Mouse (Mus musculus) adrenal gland, adult 8-10 months (tissue): ENCODE data around the gene Pced1b. TPM values are rescaled to one million over a fixed set of nuclear protein-coding genes. Genes with fewer than 3 reads are reported as not detected.

Source experiments
- DNase-seq: peaks from one replicate; pipeline ENCODE4 v3.0.0; 2022
- total RNA-seq, 4 experiments: library from RNA; stranded (reverse); gene quantifications; 2 replicates each; pipeline ENCODE4 v1.2.4; 2022

Gene Pced1b
- total RNA-seq, 4 experiments from 2014 or later: 23.1 to 47.0 (median 29.6) TPM

DNA sequence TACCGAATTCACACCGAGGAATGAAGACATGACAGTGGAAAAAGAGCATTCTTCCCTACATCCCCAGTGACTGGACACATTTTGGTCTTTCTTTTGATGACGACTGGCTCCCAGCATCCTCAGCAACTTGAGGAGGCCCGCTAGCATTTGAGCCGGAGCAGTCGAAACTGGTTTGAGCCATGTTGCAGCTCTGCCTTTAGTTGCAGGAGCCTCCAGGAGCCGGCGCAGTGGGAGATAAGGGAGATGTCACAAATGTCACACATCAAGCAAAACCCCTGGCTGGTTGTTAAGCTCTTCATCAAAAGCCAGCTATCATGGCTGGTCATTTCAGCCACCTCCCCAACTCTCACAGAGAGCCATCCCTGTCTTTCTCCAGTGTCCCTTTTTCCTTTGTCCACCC, 157.6 kb downstream of the Pced1b start:
- DNase-seq: no peak

DNA sequence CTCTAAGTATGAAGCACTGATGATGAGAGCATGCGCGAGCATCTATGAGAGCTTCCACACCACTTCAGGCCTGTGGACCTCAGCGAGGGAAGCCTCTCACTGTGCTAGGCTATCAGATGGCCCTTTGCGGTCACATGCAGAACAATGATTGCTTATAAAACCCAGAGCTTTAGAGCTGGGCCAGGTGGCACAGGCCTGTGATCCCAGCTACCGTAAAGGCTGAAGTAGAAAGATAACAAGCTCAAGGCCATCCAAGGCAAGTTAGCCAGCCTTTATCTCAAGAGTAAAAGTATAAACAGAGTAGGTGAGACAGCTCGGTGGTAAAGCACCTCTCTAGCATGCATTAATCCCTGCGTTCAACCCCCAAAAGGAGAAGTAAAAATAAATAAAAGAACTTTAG, 158.1 kb downstream of the Pced1b start:
- no peak for DNase-seq

DNA sequence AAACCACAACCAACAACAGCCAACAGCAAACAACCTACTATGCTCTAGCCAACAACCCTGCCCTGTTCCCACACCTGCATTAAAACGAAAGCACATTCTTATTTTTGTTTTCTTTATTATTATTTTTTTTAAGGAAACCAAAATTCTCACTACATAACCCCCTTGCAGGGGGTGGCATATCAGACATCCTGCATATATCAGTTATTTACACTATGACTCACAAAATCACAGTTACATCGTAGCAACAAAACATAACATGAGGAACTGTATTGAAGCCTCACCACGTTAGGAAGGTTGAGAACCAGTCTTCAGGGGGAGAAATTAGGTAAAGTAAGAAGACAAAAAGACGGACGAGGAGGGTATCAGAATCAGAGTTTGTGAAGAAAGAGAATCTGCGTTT, 159.2 kb downstream of the Pced1b start:
- DNase-seq: no peak

DNA sequence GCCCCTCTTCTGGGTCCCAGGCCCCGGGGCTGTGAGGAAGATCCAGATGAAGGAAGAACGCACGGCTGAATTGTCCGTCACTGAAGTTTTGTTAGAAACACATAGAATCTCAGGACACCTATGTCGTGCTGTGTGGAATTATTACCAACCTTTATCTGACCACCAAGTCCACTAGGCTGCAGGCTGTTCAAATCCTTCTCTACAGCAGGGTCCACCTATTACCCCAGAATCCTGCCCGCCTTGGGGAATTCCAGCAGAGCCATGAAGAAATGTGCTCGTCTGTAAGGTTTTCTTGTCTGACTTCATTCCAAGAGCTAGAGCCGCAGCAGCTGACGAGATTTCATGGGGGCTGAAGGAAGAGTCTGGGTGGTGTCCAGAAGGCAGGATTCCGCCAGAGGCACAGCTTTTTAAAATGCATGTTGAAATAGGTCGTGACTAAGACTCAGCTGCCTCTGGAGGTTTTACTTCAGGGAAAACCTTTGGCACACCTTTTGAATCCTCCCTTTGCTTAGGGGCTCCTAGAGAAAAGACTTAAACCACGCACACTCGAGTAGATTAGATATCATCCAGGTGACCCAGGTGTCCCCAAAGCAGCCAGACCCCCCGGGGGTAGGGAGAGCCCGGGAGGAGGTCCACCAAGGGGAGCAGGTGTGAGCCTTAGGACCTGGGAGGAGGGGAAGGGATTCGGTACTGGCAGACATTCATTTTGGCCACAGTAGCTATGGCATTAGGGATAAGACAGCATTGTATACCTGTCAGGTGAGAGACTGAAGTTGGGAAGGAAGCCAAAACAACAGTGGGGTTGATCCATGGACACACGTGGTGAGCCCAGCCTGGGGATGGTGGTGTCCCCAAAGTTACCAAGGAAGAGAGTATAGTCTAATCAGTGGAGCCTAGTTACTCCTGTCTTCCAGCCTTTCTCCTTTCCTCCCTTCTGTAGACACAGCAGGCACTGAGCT, 160.9 kb downstream of the Pced1b start:
- no peak for DNase-seq

DNA sequence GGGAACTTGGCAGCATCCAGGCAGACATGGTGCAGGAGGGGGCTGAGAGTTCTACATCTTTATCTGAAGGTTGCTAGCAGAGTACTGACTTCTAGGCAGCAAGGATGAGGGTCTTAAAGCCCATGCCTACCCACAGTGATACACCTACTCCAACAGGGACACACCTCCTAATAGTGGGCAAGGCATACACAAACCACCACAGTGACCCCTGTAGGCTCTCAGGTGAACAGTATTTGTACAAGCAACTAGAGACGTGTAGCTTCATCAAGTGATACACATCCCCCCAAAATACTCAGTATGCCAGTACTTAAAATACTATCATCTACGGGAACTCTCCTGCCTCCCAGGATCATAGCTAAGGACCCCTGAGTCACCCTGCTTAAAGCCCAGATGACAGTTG, 164.2 kb downstream of the Pced1b start:
- no peak for DNase-seq

DNA sequence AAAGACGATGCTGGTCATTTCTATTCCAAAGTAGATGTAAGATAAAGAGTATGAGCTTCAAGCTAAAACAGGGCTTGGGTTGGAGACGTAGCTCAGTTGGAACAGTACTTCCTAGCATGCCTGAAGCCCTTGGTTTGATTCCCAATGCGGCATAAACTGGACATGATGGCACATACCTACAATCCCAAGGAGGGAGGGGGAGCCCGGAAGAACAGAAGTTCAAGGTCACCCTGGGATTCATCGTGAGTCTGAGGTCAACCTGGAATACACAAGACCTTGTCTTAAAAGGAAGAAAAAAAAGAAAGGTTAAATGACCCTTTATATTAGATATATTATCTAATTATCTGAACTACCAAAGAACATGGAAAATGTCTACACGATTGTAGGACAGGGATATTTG, 164.8 kb downstream of the Pced1b start:
- no peak for DNase-seq

DNA sequence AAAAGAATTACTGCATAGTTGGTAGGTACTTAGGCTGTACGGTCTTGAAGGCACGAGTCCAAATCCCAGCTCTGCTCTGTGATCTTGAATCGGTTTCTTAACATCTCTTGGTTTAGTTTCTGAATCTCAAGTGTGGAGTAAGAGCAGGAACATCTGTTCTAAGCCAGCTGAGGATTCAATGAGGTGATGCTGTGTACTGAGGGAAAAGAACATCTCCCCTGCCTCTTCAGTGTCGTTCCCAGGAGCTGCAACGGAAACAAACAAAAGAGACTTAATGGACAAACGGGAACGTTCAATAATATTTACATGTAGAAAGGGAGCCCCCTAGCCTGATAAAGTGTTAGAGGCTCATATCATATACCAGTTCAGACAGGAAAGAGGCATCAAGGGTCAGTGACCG, 165.4 kb downstream of the Pced1b start:
- no peak for DNase-seq

DNA sequence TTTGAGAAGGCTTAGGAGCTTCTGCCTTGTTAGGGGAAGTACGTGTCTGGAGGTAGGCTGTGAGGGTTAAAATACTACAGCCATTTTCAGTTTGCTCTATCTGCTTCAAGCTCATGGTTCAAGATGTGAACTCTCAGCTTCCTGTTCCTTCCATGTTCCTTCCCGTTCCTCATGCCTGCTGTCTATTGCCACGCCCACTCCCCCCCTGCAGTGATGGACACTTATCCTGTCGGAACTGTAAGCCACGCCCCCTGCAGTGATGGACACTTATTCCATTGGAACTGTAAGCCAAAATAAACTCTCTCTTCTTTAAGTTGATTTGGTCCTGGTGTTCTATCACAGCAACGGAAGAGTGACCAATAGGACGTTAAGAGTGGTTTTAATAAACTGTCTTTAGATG, 166.0 kb downstream of the Pced1b start:
- DNase-seq: no peak

DNA sequence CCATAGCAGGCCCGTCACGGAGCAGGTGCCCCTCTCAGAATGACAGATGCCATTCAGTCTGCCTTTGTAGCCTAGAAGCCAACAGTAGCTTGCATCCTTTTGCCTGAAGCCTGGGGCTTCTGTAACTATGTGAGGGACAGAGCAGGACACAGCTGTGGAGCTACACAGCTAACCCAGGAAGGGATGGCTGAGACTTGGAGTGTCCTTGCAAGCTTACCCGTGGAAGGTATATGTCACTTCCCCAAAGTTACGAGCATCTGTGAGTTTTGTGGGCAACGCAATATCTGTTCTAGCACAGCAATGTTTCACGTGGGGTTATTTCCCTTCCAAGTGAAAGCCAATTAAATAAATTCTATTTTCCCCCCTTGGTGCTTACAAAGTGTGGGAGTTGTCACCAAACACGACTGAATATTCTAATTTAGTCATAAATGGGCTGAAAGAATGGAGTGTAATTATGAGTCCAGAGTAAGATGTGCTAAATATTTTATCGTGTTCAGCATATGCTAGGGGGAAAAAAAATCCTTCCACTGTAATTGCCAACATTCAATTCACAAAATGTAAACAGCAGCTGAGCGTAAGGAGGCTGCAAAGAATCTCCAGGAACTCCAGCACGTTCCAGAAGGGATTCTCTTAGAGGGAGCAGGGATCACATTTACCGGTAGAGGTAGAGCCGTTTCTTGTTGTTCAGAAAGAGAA, 168.0 kb downstream of the Pced1b start:
- DNase-seq: no peak

DNA sequence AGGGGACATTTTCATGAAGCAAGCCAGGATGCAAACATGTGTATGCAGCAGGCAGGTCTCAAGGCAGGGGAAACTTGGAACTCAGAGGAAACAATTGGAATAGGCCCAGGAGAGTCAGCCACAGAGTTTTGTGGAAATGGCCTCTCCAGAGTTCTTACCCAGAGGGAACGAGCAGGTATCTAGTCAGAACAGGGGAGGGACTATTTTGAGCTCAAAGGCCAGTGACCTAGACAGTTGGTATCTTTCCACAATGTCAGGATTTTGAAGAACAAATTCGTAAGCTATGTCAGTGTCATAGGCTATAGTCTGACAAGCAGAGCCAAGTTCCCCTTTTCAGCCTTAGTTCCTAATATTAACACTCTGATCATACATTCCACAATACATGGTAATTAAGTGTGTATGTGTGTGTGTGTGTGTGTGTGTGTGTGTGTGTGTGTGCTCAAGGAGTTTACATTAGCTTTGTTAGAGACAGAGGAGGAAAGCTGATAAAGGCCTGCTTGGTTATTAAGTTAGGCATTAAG, 168.6 kb downstream of the Pced1b start:
- no peak for DNase-seq

DNA sequence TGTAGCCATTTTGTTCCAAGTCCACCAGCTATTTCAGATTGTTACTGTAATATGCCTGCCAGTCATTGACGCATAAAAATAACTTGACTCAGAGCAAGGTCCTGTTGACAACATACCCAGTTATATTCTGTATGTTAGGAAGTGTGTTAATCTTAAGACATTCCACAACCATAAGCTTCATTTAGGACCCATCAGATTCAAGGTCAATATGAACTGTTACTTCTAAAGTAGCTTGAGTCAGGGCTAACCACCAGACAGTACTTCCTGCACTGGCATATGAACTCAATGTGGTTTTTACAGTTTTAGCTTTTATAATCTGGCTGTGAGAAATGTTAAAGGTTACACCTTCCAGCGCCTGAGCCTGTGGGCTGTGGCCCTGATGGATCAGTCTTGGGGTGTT, 173.4 kb downstream of the Pced1b start:
- DNase-seq: no peak

DNA sequence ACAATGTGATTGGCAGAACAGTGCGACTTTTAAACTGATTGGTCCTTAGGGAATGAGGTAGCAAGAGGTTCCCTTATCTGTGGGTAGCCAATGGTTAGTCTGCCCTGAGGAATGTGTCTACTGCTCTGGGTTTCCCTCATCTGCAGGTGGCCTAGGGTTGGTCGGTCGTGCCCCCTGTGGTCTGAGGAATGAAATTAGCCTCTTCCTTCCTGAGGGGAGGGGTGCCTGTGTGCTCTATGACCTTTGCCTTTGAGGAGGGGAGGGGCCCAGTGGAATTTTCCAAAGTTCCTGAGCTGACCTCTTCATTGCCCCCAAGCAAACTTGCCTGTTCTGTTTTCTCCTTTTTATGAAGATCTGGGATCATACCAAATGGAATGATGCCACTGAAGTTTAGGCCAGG, 174.6 kb downstream of the Pced1b start:
- DNase-seq: no peak

DNA sequence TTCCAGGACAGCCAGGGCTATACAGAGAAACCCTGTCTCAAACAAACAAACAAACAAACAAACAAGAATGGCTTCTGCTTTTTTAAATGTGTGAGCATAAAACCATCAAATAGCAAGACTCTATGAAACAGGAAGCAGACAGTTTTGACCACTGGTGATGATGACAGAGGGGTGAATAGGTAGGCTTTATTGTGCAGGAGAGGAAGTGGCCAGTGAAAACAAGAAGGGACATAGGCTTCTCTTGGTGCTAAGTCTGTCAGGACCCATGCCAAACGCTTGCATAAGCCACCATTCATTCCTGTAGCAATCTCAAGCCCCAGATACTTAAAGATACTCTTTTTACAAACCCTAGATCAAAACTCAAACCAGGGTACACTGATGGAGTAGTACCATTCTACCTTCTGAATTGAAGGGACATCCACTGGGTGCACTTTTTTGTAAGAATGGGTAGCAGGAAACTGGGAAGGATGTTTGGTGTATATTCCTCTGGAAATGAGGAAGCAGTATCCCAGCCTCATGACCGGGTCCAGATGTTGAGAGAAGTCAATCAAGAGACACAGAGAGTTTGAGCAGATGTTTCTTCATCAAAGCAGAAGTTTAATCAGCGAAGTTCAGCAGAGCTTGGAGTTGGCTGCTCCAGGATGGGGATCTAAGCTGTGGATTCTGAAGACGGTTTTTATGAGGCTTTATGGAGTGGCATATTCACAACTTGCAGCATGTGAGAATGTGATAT, 175.5 kb downstream of the Pced1b start:
- DNase-seq: no peak

DNA sequence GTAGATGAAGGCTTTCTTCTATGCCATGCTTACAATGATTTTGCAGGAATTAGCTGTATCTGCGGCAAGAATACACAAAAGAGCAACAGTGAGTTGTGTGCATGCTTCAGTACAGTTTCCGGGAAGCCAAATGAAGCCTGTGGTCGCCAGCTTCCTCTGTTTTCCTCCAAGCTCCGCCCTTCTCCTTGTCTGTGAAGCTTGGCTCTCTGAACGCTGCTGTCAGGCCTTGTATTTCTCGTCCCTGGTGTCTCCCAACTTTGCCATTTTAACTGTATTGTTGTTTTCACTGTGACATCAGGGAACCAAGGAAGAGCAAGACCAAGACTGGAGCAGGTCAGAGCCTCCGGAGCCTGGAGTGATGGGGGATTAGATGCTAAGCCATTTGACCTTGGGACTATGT, 177.5 kb downstream of the Pced1b start:
- no peak for DNase-seq

DNA sequence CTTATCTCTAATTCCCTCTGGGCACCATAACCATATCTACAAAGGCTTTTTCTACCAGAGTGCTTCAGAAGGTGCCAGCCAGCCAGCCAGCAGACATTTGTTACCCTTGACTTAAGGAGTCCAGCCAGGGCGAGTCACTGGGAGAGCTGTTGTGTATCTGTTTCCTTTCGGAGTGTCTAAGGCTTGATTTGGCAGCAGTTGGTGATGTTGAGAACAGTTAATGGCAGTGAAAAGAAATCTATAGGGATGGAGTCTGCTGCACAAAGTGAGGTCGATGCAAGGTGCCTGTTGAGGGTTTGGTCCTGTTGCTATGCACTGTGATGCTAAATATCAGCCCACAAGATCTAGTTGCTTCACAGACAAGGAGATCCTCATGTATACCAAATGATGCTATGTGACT, 178.1 kb downstream of the Pced1b start:
- no peak for DNase-seq

DNA sequence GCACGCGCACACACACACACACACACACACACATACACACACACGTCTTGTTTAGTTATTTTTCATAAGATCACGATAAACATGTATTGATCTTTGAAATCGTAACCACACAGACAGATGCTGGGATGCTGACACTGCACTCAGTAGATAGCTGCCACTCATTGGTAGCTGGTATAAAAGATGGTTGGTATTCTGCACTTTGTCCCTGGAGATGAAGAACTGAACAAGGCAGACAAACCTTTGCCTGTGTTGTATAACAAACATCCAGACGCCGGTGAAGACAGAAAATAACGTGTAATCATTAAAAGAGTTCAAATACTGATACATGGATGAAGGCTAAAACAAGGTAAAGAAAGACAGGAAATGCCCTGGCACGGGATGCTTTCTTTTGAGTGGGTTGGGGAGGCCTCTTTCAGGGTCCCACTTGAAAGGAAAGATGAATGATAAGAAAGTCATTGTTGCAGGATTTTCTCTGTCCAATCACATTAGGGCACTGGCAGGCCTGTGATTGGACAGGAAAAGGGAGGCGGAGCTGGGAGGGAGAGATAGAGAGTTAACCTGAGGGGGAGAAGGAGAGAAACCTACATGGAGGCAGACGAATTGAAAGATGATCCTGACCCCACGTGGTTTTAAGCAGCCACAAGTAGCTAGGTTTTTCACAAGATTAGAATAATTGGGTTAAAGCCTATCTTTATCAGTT, 182.4 kb downstream of the Pced1b start:
- DNase-seq: no peak

DNA sequence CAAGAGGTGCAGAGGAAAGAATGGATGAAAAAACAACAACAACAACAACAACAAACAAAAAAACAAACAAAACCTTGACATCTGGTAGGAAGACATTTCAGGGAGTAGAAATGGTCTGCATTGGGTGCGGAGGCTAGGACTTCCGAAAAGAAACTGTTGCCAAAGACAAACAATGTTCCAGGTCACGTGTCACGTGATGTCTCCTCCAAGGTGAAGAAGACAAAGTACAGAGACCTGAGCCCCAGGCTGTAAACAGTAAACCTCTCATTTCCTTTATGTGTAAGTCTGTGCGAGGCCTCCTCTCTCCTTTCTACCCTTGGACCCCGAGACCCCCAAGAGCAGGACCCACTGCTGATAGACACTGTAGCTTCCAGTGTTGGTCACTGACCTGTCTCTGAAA, 184.6 kb downstream of the Pced1b start:
- DNase-seq: no peak

DNA sequence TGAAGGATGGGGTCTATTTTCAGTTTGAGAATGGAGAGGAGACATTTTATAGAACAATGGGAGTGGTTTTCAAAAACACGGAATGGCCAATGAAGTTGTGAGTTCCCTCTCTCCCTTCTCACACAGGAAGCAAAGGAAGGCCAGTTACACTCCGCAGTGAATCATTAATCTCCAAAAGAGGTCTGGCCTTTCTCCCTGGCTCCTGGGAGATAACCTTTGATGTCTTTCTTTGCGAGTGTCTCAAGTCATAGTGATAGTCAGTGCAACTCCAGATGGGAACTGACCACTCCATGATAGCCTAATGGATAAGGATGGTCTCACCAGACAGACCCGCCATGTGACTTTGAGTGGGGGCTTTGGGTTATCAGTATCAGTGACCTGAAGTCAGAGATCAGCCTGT, 185.3 kb downstream of the Pced1b start:
- DNase-seq: no peak
